Mouse (Mus musculus) fat pad, adult 2 months (tissue): ENCODE measurements around the gene Erg.

Source experiments
- DNase-seq: peaks from one replicate; pipeline ENCODE4 v3.0.0-alpha.2; 2011; ENCODE audit warnings: low read depth, low spot score; ENCODE audit errors: extremely low read depth

Gene Erg

GRCm38 (mm10) chr16:95398761-95399343 lies 187.5 kb downstream of the Erg start:
- no peak for DNase-seq

DNA sequence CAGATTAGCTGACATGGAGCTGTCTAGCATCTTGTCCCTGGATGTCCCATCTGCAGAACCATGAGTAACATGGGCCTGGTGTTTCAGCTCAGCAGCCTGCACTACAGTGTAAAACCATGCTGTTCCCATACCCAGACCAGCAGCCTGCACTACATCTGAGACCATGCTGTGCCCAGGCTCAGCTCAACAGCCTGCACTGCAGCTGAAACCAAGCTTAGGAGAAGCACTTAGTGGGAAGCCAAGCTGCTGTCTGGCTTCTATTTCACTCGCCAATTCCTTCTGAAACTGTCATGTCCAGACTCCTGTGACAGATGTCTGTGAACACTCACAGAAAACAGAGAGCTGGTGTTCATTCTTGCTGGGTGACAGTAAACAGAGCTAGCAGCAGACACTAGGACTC lies 195.6 kb downstream of the Erg start:
- DNase-seq = no peak

- no peak for DNase-seq
Measured at GRCm38 (mm10) chr16:95388811-95389529, 197.4 kb downstream of the Erg start.

DNA sequence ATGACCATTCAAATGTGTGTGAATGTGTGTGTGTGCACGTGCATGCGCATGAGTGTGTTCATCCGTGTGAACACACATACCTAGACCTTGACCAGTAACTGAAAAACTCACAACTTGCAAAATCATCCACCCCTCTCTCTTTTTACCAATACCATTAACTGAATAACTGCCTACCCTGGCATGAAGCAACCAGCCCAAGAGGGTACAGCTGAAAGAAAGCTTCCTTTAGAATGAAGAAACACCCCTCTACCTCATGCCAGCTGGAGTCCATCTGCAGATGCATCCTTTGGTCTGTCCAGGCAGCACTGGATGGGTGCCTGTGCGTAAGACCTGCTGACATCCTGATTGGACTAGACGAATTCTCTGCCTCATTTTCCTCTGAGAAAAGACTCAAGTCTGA lies 198.1 kb downstream of the Erg start:
- no peak for DNase-seq

- no peak for DNase-seq
Measured at GRCm38 (mm10) chr16:95387008-95387407, 199.4 kb downstream of the Erg start.

DNA sequence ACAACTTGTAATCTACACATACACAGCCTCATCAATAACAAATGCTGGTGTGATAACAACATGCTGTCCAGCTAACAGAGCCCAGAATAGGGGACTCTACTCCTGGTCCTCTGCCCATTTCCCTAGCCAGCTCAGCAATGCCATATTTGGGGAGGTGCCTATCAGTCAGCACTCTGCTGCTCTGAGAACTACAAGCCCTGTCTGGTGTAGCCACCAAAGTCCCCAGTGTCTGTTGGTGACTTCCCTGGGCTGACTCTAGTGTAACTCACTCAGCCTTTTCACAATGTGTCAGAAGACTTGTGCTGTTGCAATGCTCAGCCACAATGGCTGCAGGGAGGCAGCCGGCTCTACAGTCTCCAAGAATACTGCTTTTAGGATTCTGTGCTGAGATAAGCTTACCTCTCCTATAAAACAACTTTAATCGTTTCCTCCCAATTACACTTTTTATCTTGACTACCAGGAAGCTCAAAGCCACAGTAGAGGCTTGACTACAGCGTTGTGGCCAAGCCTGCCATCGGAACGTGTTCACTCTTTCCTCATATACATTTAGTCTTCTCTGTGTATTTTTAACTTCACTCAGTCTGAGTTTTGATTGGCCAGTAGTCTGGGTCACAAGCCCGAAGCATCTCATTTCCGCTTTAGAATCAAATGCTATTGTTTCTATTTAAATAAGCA lies 201.0 kb downstream of the Erg start:
- DNase-seq = no peak

GRCm38 (mm10) chr16:95384590-95385148 lies 201.7 kb downstream of the Erg start:
- DNase-seq = no peak

GRCm38 (mm10) chr16:95382251-95382650 lies 204.1 kb downstream of the Erg start:
- DNase-seq = no peak

- DNase-seq = no peak
Measured at GRCm38 (mm10) chr16:95376834-95377233, 209.6 kb downstream of the Erg start.

GRCm38 (mm10) chr16:95376364-95376763 lies 210.0 kb downstream of the Erg start:
- DNase-seq = no peak

DNA sequence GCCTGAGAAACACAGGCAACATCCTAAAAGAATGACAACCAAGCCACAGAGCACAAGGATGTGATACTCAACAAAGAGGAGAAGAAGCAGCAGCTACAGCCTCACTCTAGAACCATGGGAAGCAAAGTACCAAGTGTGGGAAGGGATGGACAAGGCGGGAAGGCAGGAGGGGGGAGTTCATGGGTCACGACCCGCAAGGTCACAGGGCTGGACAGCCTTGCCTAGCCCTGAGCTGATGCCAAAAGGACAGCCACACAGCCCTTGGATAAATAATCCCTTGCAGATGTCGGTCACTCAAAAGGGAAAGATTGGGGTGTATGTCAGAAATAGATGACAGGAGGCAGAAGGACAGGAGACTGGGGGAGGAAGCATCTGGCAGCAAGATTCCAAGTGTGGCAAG lies 211.7 kb downstream of the Erg start:
- no peak for DNase-seq

DNA sequence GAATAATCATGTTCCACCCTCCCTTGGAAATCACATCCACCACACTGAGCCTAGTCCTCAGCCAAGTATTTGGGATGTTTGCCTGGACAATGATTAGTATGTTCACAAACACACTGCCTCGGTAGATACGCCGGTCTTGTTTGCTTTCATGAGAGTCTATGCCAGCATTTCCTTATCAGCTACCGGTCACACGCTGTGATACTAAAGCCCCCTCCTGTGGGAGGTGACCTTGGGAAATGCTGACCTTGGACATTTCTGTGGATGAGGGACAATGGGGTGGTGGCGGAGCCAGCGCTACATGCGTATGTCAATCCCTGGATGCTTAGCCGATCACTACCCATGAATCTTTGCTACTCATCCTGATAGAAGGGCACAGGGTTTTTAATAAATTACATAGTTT lies 213.4 kb downstream of the Erg start:
- no peak for DNase-seq

DNA sequence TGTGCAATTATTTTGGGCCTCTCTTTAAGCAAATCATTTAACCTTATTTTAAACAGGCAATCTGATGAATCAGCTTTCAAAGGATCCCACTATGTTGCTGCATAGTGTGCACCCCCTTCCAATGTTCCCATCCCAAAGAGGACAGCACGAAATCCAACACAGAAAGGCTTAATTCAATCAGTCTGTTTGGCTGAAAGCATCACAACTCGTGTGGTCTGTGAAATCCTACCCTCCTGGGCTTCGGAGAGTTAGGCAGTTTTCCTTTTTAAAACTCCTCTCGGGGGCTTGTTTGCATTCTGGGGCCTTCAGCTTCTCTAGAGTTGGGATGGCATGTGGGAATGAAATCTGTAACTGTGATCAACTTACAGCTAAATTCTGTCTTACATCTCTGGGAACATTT lies 214.7 kb downstream of the Erg start:
- no peak for DNase-seq

DNA sequence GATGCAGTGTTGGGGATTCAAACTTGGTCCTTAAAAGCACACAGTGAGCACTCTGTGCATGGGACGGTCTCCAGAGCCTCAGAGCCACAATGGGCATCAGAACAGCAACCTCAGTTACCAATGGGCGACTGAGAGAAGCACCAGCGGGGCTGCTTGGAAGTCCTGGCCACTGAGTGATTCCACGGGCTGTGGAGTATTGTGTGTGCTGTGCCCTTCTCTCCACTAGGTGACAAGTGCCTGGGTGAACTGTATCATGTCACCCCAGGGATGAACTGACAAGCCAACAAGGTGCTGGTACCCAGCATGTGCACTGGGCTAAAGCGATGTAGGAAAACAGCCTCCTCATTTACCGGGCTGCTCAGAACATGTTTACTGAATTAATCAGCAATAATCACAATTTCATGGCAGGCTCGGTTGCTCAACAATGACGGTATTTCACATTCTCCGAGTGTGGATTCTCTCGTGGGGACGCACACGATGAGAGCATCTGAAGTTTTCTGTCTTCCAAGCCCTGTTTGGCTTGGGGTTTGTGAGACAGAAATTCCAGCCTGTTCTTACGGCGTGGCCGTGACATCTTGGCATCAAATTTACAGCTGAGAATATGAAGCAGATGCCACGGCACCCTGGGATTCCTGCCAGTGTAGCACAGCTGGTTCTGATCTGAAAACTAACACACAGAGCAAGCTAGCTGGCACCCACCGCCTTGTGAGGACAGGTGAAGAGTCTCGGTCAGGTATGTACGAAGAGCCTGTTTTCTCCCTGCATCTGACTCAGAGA lies 219.2 kb downstream of the Erg start:
- DNase-seq = no peak

- no peak for DNase-seq
Measured at GRCm38 (mm10) chr16:95365214-95365613, 221.2 kb downstream of the Erg start.

- DNase-seq = no peak
Measured at GRCm38 (mm10) chr16:95363632-95364465, 222.5 kb downstream of the Erg start.

DNA sequence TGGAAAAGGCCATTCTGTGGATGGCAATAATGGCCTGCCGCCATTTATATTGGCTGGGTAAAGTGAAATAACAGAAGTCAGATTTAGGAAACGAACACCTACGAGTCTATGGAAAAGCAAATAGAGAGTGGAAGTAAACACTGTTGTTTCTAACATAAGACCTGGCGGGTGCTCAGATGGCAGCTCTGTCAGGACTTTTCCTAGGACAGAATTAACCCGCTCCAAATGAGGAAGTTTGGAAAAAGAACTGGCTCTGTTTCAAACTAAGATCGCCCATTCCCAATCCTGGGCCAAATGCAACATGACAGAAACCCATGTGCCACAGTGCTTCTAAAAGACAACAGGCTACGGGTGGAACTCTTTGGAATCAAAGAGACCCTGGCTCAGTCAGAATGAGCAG lies 224.4 kb downstream of the Erg start:
- DNase-seq = no peak

GRCm38 (mm10) chr16:95360940-95361489 lies 225.4 kb downstream of the Erg start:
- DNase-seq = no peak

GRCm38 (mm10) chr16:95360214-95360850 lies 226.1 kb downstream of the Erg start:
- no peak for DNase-seq
